Mouse (Mus musculus) lung, postnatal 0 days (tissue): ENCODE results near the gene Efna4.

Experiments
- CTCF ChIP-seq: IDR thresholded peaks from 2 replicates; pipeline ENCODE4 v1.5.1; 2016; ENCODE audit warnings: antibody characterized with exemption, mild to moderate bottlenecking
- EP300 ChIP-seq: IDR thresholded peaks from 2 replicates; pipeline ENCODE4 v1.6.1; 2016; ENCODE audit warnings: antibody characterized with exemption, mild to moderate bottlenecking, control low read depth

DNA sequence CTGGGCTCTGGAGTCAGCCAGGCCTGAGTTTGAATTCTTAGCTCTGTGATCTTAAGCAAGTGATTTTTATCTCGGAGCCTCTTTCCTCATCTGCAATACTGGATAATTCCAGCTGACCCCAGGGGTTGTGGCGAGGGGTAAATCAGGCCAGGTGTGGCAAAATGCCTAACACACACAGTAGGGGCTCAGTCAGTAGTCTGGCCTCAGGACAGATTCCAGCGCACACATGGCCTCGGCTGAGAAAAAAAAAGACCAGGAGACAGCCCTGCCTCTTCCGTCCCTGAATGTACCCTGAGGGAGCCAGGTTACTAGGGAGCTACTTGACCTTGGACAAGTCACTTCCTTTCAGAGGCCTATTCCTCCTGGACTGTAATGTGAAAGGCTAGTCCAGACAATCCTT is 45.1 kb upstream of the Efna4 start:
- no peak for TF ChIP-seq CTCF
- TF ChIP-seq EP300 = no peak
